Mouse (Mus musculus): ENCODE data around the gene Meis3. TPM values are rescaled to one million over a fixed set of nuclear protein-coding genes. Genes with fewer than 3 reads are reported as not detected.

The Meis3 gene
- polyA plus RNA-seq, 1 experiment from 2014 or later, result 79.7 TPM

DNA sequence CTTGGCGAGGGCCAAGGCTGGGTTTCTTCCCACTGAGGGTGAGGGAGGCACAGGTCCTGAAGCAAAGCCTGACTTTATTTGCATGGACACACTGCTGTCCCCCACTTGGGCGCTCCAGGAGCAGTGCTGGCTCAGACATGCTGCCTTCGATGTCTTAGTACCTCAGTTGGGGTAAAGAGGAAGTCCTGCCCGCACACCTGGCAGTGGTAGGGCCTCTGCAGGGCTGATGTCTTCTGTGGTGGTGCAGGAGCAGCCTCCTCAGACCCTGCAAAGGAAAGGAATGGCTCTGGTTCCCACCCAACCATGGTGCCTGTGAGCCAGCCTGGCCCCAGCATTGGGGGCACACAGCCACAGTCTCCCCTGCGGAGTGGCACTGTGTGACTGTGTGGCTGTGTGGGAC, 22.3 kb downstream of the Meis3 start:
- 86% methylated on average over 5 of the region's 5 CpGs for WGBS

GRCm38 (mm10) chr7:16198540-16198939, 23.6 kb downstream of the Meis3 start:
- Histone ChIP-seq H3K27ac (ENCODE audit: low read depth, low read length) (no peak overlapping the region), H3K4me2 (ENCODE audit: low read depth, low read length, severe bottlenecking) (no peak overlapping the region)

More for the DNA sequence above, 22.3 kb downstream of the Meis3 start:
- no peak overlapping the region for H3K9ac ChIP-seq (ENCODE audit: low read length)
- H3K4me2 ChIP-seq (ENCODE audit: low read depth, low read length, severe bottlenecking), result no peak overlapping the region
- H3K4me1 ChIP-seq (replicated peaks; ENCODE audit: control insufficient read depth, insufficient read depth, low read length), result no peaks in the 10 kb centered on the region
- no peak overlapping the region for H3K27ac ChIP-seq (ENCODE audit: low read depth, low read length)
- H3K36me3 ChIP-seq (ENCODE audit: control insufficient read depth, insufficient read depth, low read length), result no peaks in the 10 kb centered on the region; the same call in 1 of the 2 replicates
- no peak for DNase-seq (ENCODE audit: low spot score)
- no peak overlapping the region for H3K4me3 ChIP-seq (ENCODE audit: low read depth, low read length)
- H3K9me3 ChIP-seq (ENCODE audit: control insufficient read depth, low read length), result no peaks in the 10 kb centered on the region
- H3K27me3 ChIP-seq (ENCODE audit: control insufficient read depth, insufficient read depth, low read length), result no peaks in the 10 kb centered on the region
- no peak for ATAC-seq (replicated peaks; ENCODE audit: low FRiP score)

DNA sequence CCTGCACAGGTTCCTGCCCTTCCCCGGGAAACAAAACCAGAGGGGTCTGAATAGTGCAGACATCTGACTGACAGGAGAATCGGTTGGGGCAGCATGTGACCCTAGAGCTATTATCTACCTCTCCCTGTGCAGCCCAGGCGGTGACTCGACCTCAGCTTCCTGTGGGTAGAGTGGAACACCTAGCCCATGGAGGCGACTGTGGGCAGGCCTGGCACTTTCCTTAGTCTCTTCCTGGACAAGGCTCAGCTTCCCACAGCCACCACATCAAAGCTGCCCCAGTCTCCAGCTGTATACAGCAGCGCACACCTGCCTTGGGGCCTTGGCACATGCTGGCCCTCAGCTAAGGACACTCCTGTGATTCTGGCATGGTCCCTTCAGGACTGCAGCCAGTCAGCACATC, 26.2 kb downstream of the Meis3 start:
- Histone ChIP-seq H3K9me3 (ENCODE audit: control insufficient read depth, low read length) (no peaks in the 10 kb centered on the region), H3K9ac (ENCODE audit: low read length) (no peak overlapping the region), H3K27me3 (ENCODE audit: control insufficient read depth, insufficient read depth, low read length) (no peaks in the 10 kb centered on the region), H3K4me1 (replicated peaks; ENCODE audit: control insufficient read depth, insufficient read depth, low read length) (no peaks in the 10 kb centered on the region), H3K4me2 (ENCODE audit: low read depth, low read length, severe bottlenecking) (no peak overlapping the region), H3K27ac (ENCODE audit: low read depth, low read length) (no peak overlapping the region), H3K4me3 (ENCODE audit: low read depth, low read length) (no peak overlapping the region), H3K36me3 (ENCODE audit: control insufficient read depth, insufficient read depth, low read length) (no peaks in the 10 kb centered on the region; the same call in 1 of the 2 replicates)
- no peak for DNase-seq (ENCODE audit: low spot score)
- no peak for ATAC-seq (replicated peaks; ENCODE audit: low FRiP score)
- WGBS, result 85% methylated on average over 6 of the region's 6 CpGs

More at GRCm38 (mm10) chr7:16198540-16198939, 23.6 kb downstream of the Meis3 start:
- Histone ChIP-seq H3K36me3 (ENCODE audit: control insufficient read depth, insufficient read depth, low read length) (no peaks in the 10 kb centered on the region; the same call in 1 of the 2 replicates), H3K27me3 (ENCODE audit: control insufficient read depth, insufficient read depth, low read length) (no peaks in the 10 kb centered on the region), H3K4me1 (replicated peaks; ENCODE audit: control insufficient read depth, insufficient read depth, low read length) (no peaks in the 10 kb centered on the region), H3K4me3 (ENCODE audit: low read depth, low read length) (no peak overlapping the region), H3K9ac (ENCODE audit: low read length) (no peak overlapping the region), H3K9me3 (ENCODE audit: control insufficient read depth, low read length) (no peaks in the 10 kb centered on the region)
- no peak for ATAC-seq (replicated peaks; ENCODE audit: low FRiP score)
- WGBS, result 88% methylated on average over 11 of the region's 11 CpGs
- DNase-seq (ENCODE audit: low spot score), result no peak

GRCm38 (mm10) chr7:16202756-16203504, 28.0 kb downstream of the Meis3 start:
- Histone ChIP-seq H3K27ac (ENCODE audit: low read depth, low read length) (no peak overlapping the region), H3K4me2 (ENCODE audit: low read depth, low read length, severe bottlenecking) (no peak overlapping the region), H3K9ac (ENCODE audit: low read length) (no peak overlapping the region), H3K27me3 (ENCODE audit: control insufficient read depth, insufficient read depth, low read length) (no peaks in the 10 kb centered on the region), H3K4me3 (ENCODE audit: low read depth, low read length) (no peak overlapping the region), H3K4me1 (replicated peaks; ENCODE audit: control insufficient read depth, insufficient read depth, low read length) (no peaks in the 10 kb centered on the region), H3K9me3 (ENCODE audit: control insufficient read depth, low read length) (no peaks in the 10 kb centered on the region), H3K36me3 (ENCODE audit: control insufficient read depth, insufficient read depth, low read length) (no peaks in the 10 kb centered on the region; the same call in 1 of the 2 replicates)
- no peak for DNase-seq (ENCODE audit: low spot score)
- no peak for ATAC-seq (replicated peaks; ENCODE audit: low FRiP score)
- WGBS, result 84% methylated on average over 15 of the region's 15 CpGs

DNA sequence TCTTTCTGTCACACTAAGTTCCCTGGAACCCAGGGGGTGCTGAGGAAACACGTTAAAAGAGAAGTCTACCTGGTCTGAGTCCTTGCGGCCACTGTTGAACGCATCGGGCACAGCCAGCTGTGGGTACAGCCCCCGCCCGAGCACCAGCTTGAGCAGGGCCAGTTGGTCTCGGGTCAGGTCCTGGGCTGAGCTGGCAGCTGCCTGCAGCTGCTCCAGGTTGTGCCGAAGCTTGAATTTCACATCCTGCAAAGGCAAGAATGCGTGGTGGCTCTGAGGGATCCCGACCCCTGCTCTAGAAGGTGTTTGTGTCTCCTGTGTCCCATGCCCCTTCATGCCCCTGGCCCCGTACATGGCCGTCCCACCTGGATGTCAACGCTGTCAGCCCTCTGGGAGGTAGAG, 28.6 kb downstream of the Meis3 start:
- 94% methylated on average over 13 of the region's 13 CpGs for WGBS
- Histone ChIP-seq H3K27me3 (ENCODE audit: control insufficient read depth, insufficient read depth, low read length) (no peaks in the 10 kb centered on the region), H3K9ac (ENCODE audit: low read length) (no peak overlapping the region), H3K4me2 (ENCODE audit: low read depth, low read length, severe bottlenecking) (no peak overlapping the region), H3K4me1 (replicated peaks; ENCODE audit: control insufficient read depth, insufficient read depth, low read length) (no peaks in the 10 kb centered on the region), H3K27ac (ENCODE audit: low read depth, low read length) (no peak overlapping the region), H3K36me3 (ENCODE audit: control insufficient read depth, insufficient read depth, low read length) (no peaks in the 10 kb centered on the region; the same call in 1 of the 2 replicates), H3K9me3 (ENCODE audit: control insufficient read depth, low read length) (no peaks in the 10 kb centered on the region), H3K4me3 (ENCODE audit: low read depth, low read length) (no peak overlapping the region)
- DNase-seq (ENCODE audit: low spot score), result no peak
- ATAC-seq (replicated peaks; ENCODE audit: low FRiP score), result no peak

GRCm38 (mm10) chr7:16204791-16205190, 29.9 kb downstream of the Meis3 start:
- no peak overlapping the region for H3K4me2 ChIP-seq (ENCODE audit: low read depth, low read length, severe bottlenecking)
- DNase-seq (ENCODE audit: low spot score), result no peak
- no peaks in the 10 kb centered on the region for H3K27me3 ChIP-seq (ENCODE audit: control insufficient read depth, insufficient read depth, low read length)
- 92% methylated on average over 9 of the region's 9 CpGs for WGBS
- no peaks in the 10 kb centered on the region for H3K4me1 ChIP-seq (replicated peaks; ENCODE audit: control insufficient read depth, insufficient read depth, low read length)
- no peak overlapping the region for H3K27ac ChIP-seq (ENCODE audit: low read depth, low read length)
- H3K36me3 ChIP-seq (ENCODE audit: control insufficient read depth, insufficient read depth, low read length), result peaks cover 3% of the 10 kb centered on the region; the same call in 1 of the 2 replicates
- no peak overlapping the region for H3K4me3 ChIP-seq (ENCODE audit: low read depth, low read length)
- ATAC-seq (replicated peaks; ENCODE audit: low FRiP score), result no peak
- H3K9ac ChIP-seq (ENCODE audit: low read length), result no peak overlapping the region
- H3K9me3 ChIP-seq (ENCODE audit: control insufficient read depth, low read length), result no peaks in the 10 kb centered on the region

- WGBS, result 88% methylated on average over 7 of the region's 7 CpGs
- Histone ChIP-seq H3K36me3 (ENCODE audit: control insufficient read depth, insufficient read depth, low read length) (peaks cover 3% of the 10 kb centered on the region; the same call in 1 of the 2 replicates), H3K4me1 (replicated peaks; ENCODE audit: control insufficient read depth, insufficient read depth, low read length) (no peaks in the 10 kb centered on the region), H3K4me3 (ENCODE audit: low read depth, low read length) (no peak overlapping the region), H3K27ac (ENCODE audit: low read depth, low read length) (no peak overlapping the region), H3K9ac (ENCODE audit: low read length) (no peak overlapping the region), H3K27me3 (ENCODE audit: control insufficient read depth, insufficient read depth, low read length) (no peaks in the 10 kb centered on the region), H3K4me2 (ENCODE audit: low read depth, low read length, severe bottlenecking) (no peak overlapping the region), H3K9me3 (ENCODE audit: control insufficient read depth, low read length) (no peaks in the 10 kb centered on the region)
- ATAC-seq (replicated peaks; ENCODE audit: low FRiP score) (no peak), DNase-seq (ENCODE audit: low spot score) (no peak)
These were observed 32.2 kb downstream of the Meis3 start for GRCm38 (mm10) chr7:16207076-16207475.

- Histone ChIP-seq H3K4me3 (ENCODE audit: low read depth, low read length) (no peak overlapping the region), H3K9ac (ENCODE audit: low read length) (no peak overlapping the region), H3K27ac (ENCODE audit: low read depth, low read length) (no peak overlapping the region), H3K4me2 (ENCODE audit: low read depth, low read length, severe bottlenecking) (no peak overlapping the region), H3K4me1 (replicated peaks; ENCODE audit: control insufficient read depth, insufficient read depth, low read length) (no peaks in the 10 kb centered on the region), H3K36me3 (ENCODE audit: control insufficient read depth, insufficient read depth, low read length) (peaks cover 3% of the 10 kb centered on the region; the same call in 1 of the 2 replicates), H3K9me3 (ENCODE audit: control insufficient read depth, low read length) (no peaks in the 10 kb centered on the region), H3K27me3 (ENCODE audit: control insufficient read depth, insufficient read depth, low read length) (no peaks in the 10 kb centered on the region)
- WGBS, result 91% methylated on average over 10 of the region's 10 CpGs
- no peak for DNase-seq (ENCODE audit: low spot score)
- no peak for ATAC-seq (replicated peaks; ENCODE audit: low FRiP score)
These were observed 32.6 kb downstream of the Meis3 start for GRCm38 (mm10) chr7:16207496-16207895.
